Mouse (Mus musculus) liver, postnatal 0 days (tissue): ENCODE measurements around the gene Tmem98.

Source experiments
- CTCF ChIP-seq: sonication (generic); IDR thresholded peaks from 2 replicates; pipeline ENCODE4 v1.5.1; 2016; ENCODE audit warnings: antibody characterized with exemption, low read depth
- EP300 ChIP-seq: IDR thresholded peaks from 2 replicates; pipeline ENCODE4 v1.6.1; 2016; ENCODE audit warnings: antibody characterized with exemption, low read depth, mild to moderate bottlenecking

DNA sequence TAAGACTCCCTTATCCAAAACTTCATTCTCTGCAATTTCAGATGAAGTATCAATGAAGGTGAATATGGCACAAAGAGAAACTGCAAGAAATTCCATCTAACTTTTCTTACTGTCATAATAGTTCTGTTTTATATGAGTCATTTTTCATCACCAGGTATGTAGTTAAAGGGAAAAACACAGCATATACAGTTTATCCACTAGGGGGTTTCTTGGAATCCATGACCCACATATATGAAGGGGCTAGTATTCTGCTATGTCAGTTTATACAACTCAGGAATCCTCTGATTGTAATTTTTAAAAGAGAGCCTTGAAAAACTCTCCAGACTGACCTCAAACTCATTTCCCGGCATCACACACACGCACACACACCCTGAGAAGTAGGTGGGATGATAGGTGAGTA lies 32.3 kb upstream of the Tmem98 start:
- TF ChIP-seq CTCF (peak; percentile 27), EP300 (no peak)
